Mouse (Mus musculus) embryonic facial prominence, embryonic 12.5 days (tissue): Measurements from ENCODE around the gene Edn3. TPM values are rescaled to one million over a fixed set of nuclear protein-coding genes. Genes with fewer than 3 reads are reported as not detected.

Experiments used
- ATAC-seq: fragments of 200-750 bp; cut with Nextera tagmentation; 2 replicates; pipeline ENCODE4 v1.8.0; 2017; ENCODE audit not compliant: insufficient number of reproducible peaks, insufficient read depth, low FRiP score, low TSS enrichment
- H3K27ac ChIP-seq: fragments of 300-500 bp; sonication (generic); 2 replicates; pipeline ENCODE4 v1.5.1; 2016; ENCODE audit warnings: mild to moderate bottlenecking
- H3K27me3 ChIP-seq: fragments of 300-500 bp; sonication (generic); 2 replicates; pipeline ENCODE4 v1.6.1; 2016; ENCODE audit warnings: mild to moderate bottlenecking, moderate library complexity
- H3K36me3 ChIP-seq: fragments of 300-500 bp; sonication (generic); 2 replicates; pipeline ENCODE4 v1.6.1; 2016; ENCODE audit warnings: mild to moderate bottlenecking
- H3K4me1 ChIP-seq: fragments of 300-500 bp; sonication (generic); 2 replicates; pipeline ENCODE4 v1.6.1; 2016
- H3K4me2 ChIP-seq: fragments of 300-500 bp; sonication (generic); replicated peaks from 2 replicates; pipeline ENCODE4 v1.6.1; 2016; ENCODE audit warnings: mild to moderate bottlenecking, moderate library complexity
- H3K4me3 ChIP-seq: fragments of 300-500 bp; sonication (generic); 2 replicates; pipeline ENCODE4 v1.5.1; 2016; ENCODE audit warnings: mild to moderate bottlenecking
- H3K9ac ChIP-seq: fragments of 300-500 bp; sonication (generic); 2 replicates; pipeline ENCODE4 v1.6.1; 2016; ENCODE audit warnings: mild to moderate bottlenecking, moderate library complexity
- H3K9me3 ChIP-seq: fragments of 300-500 bp; sonication (generic); 2 replicates; pipeline ENCODE4 v1.6.1; 2016; ENCODE audit warnings: mild to moderate bottlenecking, moderate library complexity
- WGBS: fragments of 180-500 bp; shearing (Covaris S2); methylation state at CpG from one replicate; pipeline ENCODE4 v1.1.7; 2016; 5-methylcytosine and 5-hydroxymethylcytosine counted together
- polyA plus RNA-seq: library from polyadenylated mRNA; unstranded; fragments of >200 nt; fragmentation: Nextera tagmentation; extraction: Ambion mirVana; gene quantifications from 2 replicates; pipeline ENCODE4 v1.2.1, GENCODE M21; 2016

Edn3 gene
- polyA plus RNA-seq, 1 experiment from 2014 or later, result 22.1 TPM

- no peaks in the 10 kb centered on the region for H3K9me3 ChIP-seq
- H3K36me3 ChIP-seq, result no peaks in the 10 kb centered on the region
- no peak for ATAC-seq
- no peaks in the 10 kb centered on the region for H3K4me1 ChIP-seq
- H3K27ac ChIP-seq, result no peak overlapping the region
- H3K27me3 ChIP-seq, result no peaks in the 10 kb centered on the region
- WGBS, result 91% methylated on average over 6 of the region's 6 CpGs
- H3K4me2 ChIP-seq, result no peak overlapping the region
- H3K9ac ChIP-seq, result no peak overlapping the region
- no peak overlapping the region for H3K4me3 ChIP-seq
These were observed 42.0 kb downstream of the Edn3 start for GRCm38 (mm10) chr2:174802453-174802852.

- no peak for ATAC-seq
- 66% methylated on average over 1 of the region's 1 CpGs for WGBS
- no peaks in the 10 kb centered on the region for H3K4me1 ChIP-seq
These were observed 43.2 kb downstream of the Edn3 start for GRCm38 (mm10) chr2:174803661-174804060.

GRCm38 (mm10) chr2:174807900-174808299, 47.5 kb downstream of the Edn3 start:
- Histone ChIP-seq H3K4me2 (no peak overlapping the region), H3K27me3 (no peaks in the 10 kb centered on the region), H3K4me1 (peaks cover 7% of the 10 kb centered on the region; the same call in 1 of the 2 replicates), H3K4me3 (no peak overlapping the region), H3K9ac (no peak overlapping the region), H3K36me3 (no peaks in the 10 kb centered on the region), H3K27ac (no peak overlapping the region), H3K9me3 (no peaks in the 10 kb centered on the region)
- no peak for ATAC-seq
- WGBS, result 65% methylated on average over 2 of the region's 2 CpGs

More at GRCm38 (mm10) chr2:174803661-174804060, 43.2 kb downstream of the Edn3 start:
- no peak overlapping the region for H3K4me3 ChIP-seq
- H3K27me3 ChIP-seq, result no peaks in the 10 kb centered on the region
- no peak overlapping the region for H3K4me2 ChIP-seq
- H3K9ac ChIP-seq, result no peak overlapping the region
- H3K27ac ChIP-seq, result no peak overlapping the region
- H3K36me3 ChIP-seq, result no peaks in the 10 kb centered on the region
- H3K9me3 ChIP-seq, result no peaks in the 10 kb centered on the region

- Histone ChIP-seq H3K4me2 (no peak overlapping the region), H3K9ac (no peak overlapping the region), H3K9me3 (no peaks in the 10 kb centered on the region), H3K27ac (no peak overlapping the region), H3K4me3 (no peak overlapping the region), H3K4me1 (peaks cover 7% of the 10 kb centered on the region; the same call in 1 of the 2 replicates), H3K27me3 (no peaks in the 10 kb centered on the region), H3K36me3 (no peaks in the 10 kb centered on the region)
- ATAC-seq, result no peak
- WGBS, result 29% methylated on average over 4 of the region's 4 CpGs
These were observed 48.9 kb downstream of the Edn3 start for GRCm38 (mm10) chr2:174809296-174809695.

- 79% methylated on average over 11 of the region's 11 CpGs for WGBS
- Histone ChIP-seq H3K36me3 (no peaks in the 10 kb centered on the region), H3K9ac (no peak overlapping the region), H3K4me2 (no peak overlapping the region), H3K27me3 (no peaks in the 10 kb centered on the region), H3K9me3 (no peaks in the 10 kb centered on the region), H3K27ac (no peak overlapping the region), H3K4me3 (no peak overlapping the region), H3K4me1 (peaks cover 7% of the 10 kb centered on the region; the same call in 1 of the 2 replicates)
- ATAC-seq, result no peak
These were observed 52.9 kb downstream of the Edn3 start for GRCm38 (mm10) chr2:174813306-174813705.

GRCm38 (mm10) chr2:174816163-174816562, 55.7 kb downstream of the Edn3 start:
- no peak for ATAC-seq
- Histone ChIP-seq H3K27me3 (no peaks in the 10 kb centered on the region), H3K9me3 (no peaks in the 10 kb centered on the region), H3K4me2 (no peak overlapping the region), H3K4me3 (no peak overlapping the region), H3K27ac (no peak overlapping the region), H3K36me3 (no peaks in the 10 kb centered on the region), H3K4me1 (no peaks in the 10 kb centered on the region), H3K9ac (no peak overlapping the region)
- WGBS, result 72% methylated on average over 2 of the region's 2 CpGs

GRCm38 (mm10) chr2:174820286-174820685, 59.9 kb downstream of the Edn3 start:
- Histone ChIP-seq H3K9ac (no peak overlapping the region), H3K27me3 (no peaks in the 10 kb centered on the region), H3K4me3 (no peak overlapping the region), H3K27ac (no peak overlapping the region), H3K36me3 (no peaks in the 10 kb centered on the region), H3K4me1 (no peaks in the 10 kb centered on the region), H3K9me3 (no peaks in the 10 kb centered on the region), H3K4me2 (no peak overlapping the region)
- no peak for ATAC-seq
- 86% methylated on average over 3 of the region's 3 CpGs for WGBS

- Histone ChIP-seq H3K27ac (no peak overlapping the region), H3K9ac (no peak overlapping the region), H3K27me3 (no peaks in the 10 kb centered on the region), H3K9me3 (no peaks in the 10 kb centered on the region), H3K36me3 (no peaks in the 10 kb centered on the region), H3K4me1 (no peaks in the 10 kb centered on the region), H3K4me2 (no peak overlapping the region), H3K4me3 (no peak overlapping the region)
- WGBS, result 92% methylated on average over 4 of the region's 4 CpGs
- ATAC-seq, result no peak
These were observed 67.4 kb downstream of the Edn3 start for GRCm38 (mm10) chr2:174827829-174828228.

GRCm38 (mm10) chr2:174833608-174834007, 73.2 kb downstream of the Edn3 start:
- no peaks in the 10 kb centered on the region for H3K27me3 ChIP-seq
- H3K4me1 ChIP-seq, result no peaks in the 10 kb centered on the region
- 72% methylated on average over 5 of the region's 5 CpGs for WGBS
- H3K9ac ChIP-seq, result no peak overlapping the region
- no peaks in the 10 kb centered on the region for H3K36me3 ChIP-seq
- no peak overlapping the region for H3K4me2 ChIP-seq
- no peak overlapping the region for H3K27ac ChIP-seq
- H3K9me3 ChIP-seq, result no peaks in the 10 kb centered on the region
- no peak overlapping the region for H3K4me3 ChIP-seq
- no peak for ATAC-seq

Other genes starting within 250 kb of the Edn3 start
- gene Zfp831, start 117.1 kb upstream of the Edn3 start, polyA plus RNA-seq, result not detected in 2 replicates
- gene Gm14444, start 249.6 kb downstream of the Edn3 start, polyA plus RNA-seq, result not detected in 2 replicates